Mouse (Mus musculus) intestine, embryonic 16.5 days (tissue): ENCODE measurements at regions not wholly inside any gene's neighbourhood (a gene's known extent, or its start where the extent isn't known, plus 50 kb on each side); places are given as distances from the start of the nearest gene placed in this dataset.
A peak's percentile ranks its signal among the peaks of the same experiment; 100 is the strongest.

Experiments
- ATAC-seq: fragments of 200-750 bp; cut with Nextera tagmentation; 2 replicates; pipeline ENCODE4 v1.8.0; 2017; ENCODE audit warnings: moderate TSS enrichment, moderate library complexity
- H3K27ac ChIP-seq: fragments of 300-500 bp; sonication (generic); 2 replicates; pipeline ENCODE4 v1.5.1; 2014; ENCODE audit warnings: mild to moderate bottlenecking, low read length
- H3K27me3 ChIP-seq: fragments of 300-500 bp; sonication (generic); replicated peaks from 2 replicates; pipeline ENCODE4 v1.6.1; 2014; ENCODE audit warnings: low read length, control low read depth, mixed read lengths; ENCODE audit not compliant: control insufficient read depth, insufficient read depth
- H3K36me3 ChIP-seq: fragments of 300-500 bp; sonication (generic); 2 replicates; pipeline ENCODE4 v1.6.1; 2014; ENCODE audit warnings: low read length, control low read depth; ENCODE audit not compliant: control insufficient read depth, insufficient read depth
- H3K4me1 ChIP-seq: fragments of 300-500 bp; sonication (generic); 2 replicates; pipeline ENCODE4 v1.6.1; 2014; ENCODE audit warnings: low read length, control low read depth, mixed read lengths; ENCODE audit not compliant: control insufficient read depth, insufficient read depth
- H3K4me2 ChIP-seq: fragments of 300-500 bp; sonication (generic); 2 replicates; pipeline ENCODE4 v1.6.1; 2014; ENCODE audit warnings: low read depth, low read length, control low read depth
- H3K4me3 ChIP-seq: fragments of 300-500 bp; sonication (generic); 2 replicates; pipeline ENCODE4 v1.5.1; 2014; ENCODE audit warnings: mild to moderate bottlenecking, low read length
- H3K9ac ChIP-seq: fragments of 300-500 bp; sonication (generic); 2 replicates; pipeline ENCODE4 v1.6.1; 2014; ENCODE audit warnings: low read depth, low read length
- H3K9me3 ChIP-seq: fragments of 300-500 bp; sonication (generic); 2 replicates; pipeline ENCODE4 v1.6.1; 2016; ENCODE audit warnings: low read length, control low read depth; ENCODE audit not compliant: control insufficient read depth
- WGBS: fragments of 180-500 bp; shearing (Covaris S2); extraction: QIAGEN DNeasy Blood & Tissue Kit; methylation state at CpG from one replicate; pipeline ENCODE4 v1.1.7; 2014; 5-methylcytosine and 5-hydroxymethylcytosine counted together

- Histone ChIP-seq H3K4me2 (no peak overlapping the region), H3K27me3 (no peaks in the 10 kb centered on the region), H3K4me3 (no peak overlapping the region), H3K9ac (no peak overlapping the region), H3K36me3 (no peaks in the 10 kb centered on the region), H3K27ac (no peak overlapping the region), H3K9me3 (no peaks in the 10 kb centered on the region), H3K4me1 (no peaks in the 10 kb centered on the region)
- 92% methylated on average over 6 of the region's 6 CpGs for WGBS
- no peak for ATAC-seq
Measured at GRCm38 (mm10) chr16:24262701-24263100, 130.6 kb upstream of the Lpp start.

- no peak overlapping the region for H3K4me2 ChIP-seq
- no peak for ATAC-seq
- H3K9ac ChIP-seq, result no peak overlapping the region
- no peaks in the 10 kb centered on the region for H3K4me1 ChIP-seq
- no peaks in the 10 kb centered on the region for H3K36me3 ChIP-seq
- H3K4me3 ChIP-seq, result no peak overlapping the region
- H3K9me3 ChIP-seq, result no peaks in the 10 kb centered on the region
- no peak overlapping the region for H3K27ac ChIP-seq
- H3K27me3 ChIP-seq, result no peaks in the 10 kb centered on the region
- 76% methylated on average over 3 of the region's 3 CpGs for WGBS
Measured at GRCm38 (mm10) chr16:24259711-24260230, 133.5 kb upstream of the Lpp start.

GRCm38 (mm10) chr16:24258991-24259390, 134.3 kb upstream of the Lpp start:
- H3K27me3 ChIP-seq, result no peaks in the 10 kb centered on the region
- H3K9ac ChIP-seq, result no peak overlapping the region
- H3K4me1 ChIP-seq, result no peaks in the 10 kb centered on the region
- no peaks in the 10 kb centered on the region for H3K9me3 ChIP-seq
- no peak overlapping the region for H3K27ac ChIP-seq
- 27% methylated on average over 1 of the region's 1 CpGs for WGBS
- H3K4me3 ChIP-seq, result no peak overlapping the region
- no peak for ATAC-seq
- no peak overlapping the region for H3K4me2 ChIP-seq
- no peaks in the 10 kb centered on the region for H3K36me3 ChIP-seq

- peak overlapping the region; percentile 39; the same call in 1 of the 2 replicates for H3K27ac ChIP-seq
Measured at GRCm38 (mm10) chr16:24255037-24255436, 138.3 kb upstream of the Lpp start.

GRCm38 (mm10) chr16:24254590-24254989, 138.7 kb upstream of the Lpp start:
- Histone ChIP-seq H3K9me3 (no peaks in the 10 kb centered on the region), H3K4me2 (peak overlapping the region; percentile 5), H3K4me1 (no peaks in the 10 kb centered on the region), H3K36me3 (no peaks in the 10 kb centered on the region), H3K4me3 (no peak overlapping the region), H3K27me3 (no peaks in the 10 kb centered on the region), H3K9ac (no peak overlapping the region), H3K27ac (peak overlapping the region; percentile 39; the same call in 1 of the 2 replicates)
- peak; percentile 76 for ATAC-seq

More at GRCm38 (mm10) chr16:24255037-24255436, 138.3 kb upstream of the Lpp start:
- Histone ChIP-seq H3K9ac (no peak overlapping the region), H3K4me1 (no peaks in the 10 kb centered on the region), H3K36me3 (no peaks in the 10 kb centered on the region), H3K27me3 (no peaks in the 10 kb centered on the region), H3K9me3 (no peaks in the 10 kb centered on the region), H3K4me3 (no peak overlapping the region), H3K4me2 (peak overlapping the region; percentile 5)
- 64% methylated on average over 10 of the region's 10 CpGs for WGBS
- ATAC-seq, result peak; percentile 89

GRCm38 (mm10) chr16:24254143-24254542, 139.2 kb upstream of the Lpp start:
- Histone ChIP-seq H3K9me3 (no peaks in the 10 kb centered on the region), H3K4me2 (no peak overlapping the region), H3K9ac (no peak overlapping the region), H3K4me1 (no peaks in the 10 kb centered on the region), H3K27me3 (no peaks in the 10 kb centered on the region), H3K4me3 (no peak overlapping the region), H3K27ac (no peak overlapping the region), H3K36me3 (no peaks in the 10 kb centered on the region)
- ATAC-seq, result no peak
- 72% methylated on average over 4 of the region's 4 CpGs for WGBS

GRCm38 (mm10) chr16:24247291-24247690, 146.0 kb upstream of the Lpp start:
- ATAC-seq, result no peak
- H3K9me3 ChIP-seq, result no peaks in the 10 kb centered on the region
- H3K27ac ChIP-seq, result no peak overlapping the region
- H3K36me3 ChIP-seq, result no peaks in the 10 kb centered on the region
- no peaks in the 10 kb centered on the region for H3K27me3 ChIP-seq
- no peak overlapping the region for H3K4me3 ChIP-seq
- H3K4me2 ChIP-seq, result no peak overlapping the region
- no peak overlapping the region for H3K9ac ChIP-seq
- no peaks in the 10 kb centered on the region for H3K4me1 ChIP-seq
- 54% methylated on average over 5 of the region's 5 CpGs for WGBS

GRCm38 (mm10) chr16:24238075-24238555, 155.2 kb upstream of the Lpp start:
- no peak overlapping the region for H3K4me2 ChIP-seq
- ATAC-seq, result peak; percentile 36; the same call in 1 of the 2 replicates
- H3K4me3 ChIP-seq, result no peak overlapping the region
- H3K4me1 ChIP-seq, result no peaks in the 10 kb centered on the region
- H3K27ac ChIP-seq, result no peak overlapping the region
- H3K27me3 ChIP-seq, result no peaks in the 10 kb centered on the region
- no peaks in the 10 kb centered on the region for H3K9me3 ChIP-seq
- no peak overlapping the region for H3K9ac ChIP-seq
- WGBS, result 55% methylated on average over 3 of the region's 3 CpGs
- no peaks in the 10 kb centered on the region for H3K36me3 ChIP-seq

GRCm38 (mm10) chr16:24237425-24237824, 155.9 kb upstream of the Lpp start:
- ATAC-seq, result no peak
- Histone ChIP-seq H3K36me3 (no peaks in the 10 kb centered on the region), H3K4me3 (no peak overlapping the region), H3K4me1 (no peaks in the 10 kb centered on the region), H3K27ac (no peak overlapping the region), H3K27me3 (no peaks in the 10 kb centered on the region), H3K9ac (no peak overlapping the region), H3K9me3 (no peaks in the 10 kb centered on the region), H3K4me2 (no peak overlapping the region)
- WGBS, result 82% methylated on average over 3 of the region's 3 CpGs

- Histone ChIP-seq H3K36me3 (no peaks in the 10 kb centered on the region), H3K4me2 (no peak overlapping the region), H3K9ac (no peak overlapping the region), H3K27ac (no peak overlapping the region), H3K9me3 (no peaks in the 10 kb centered on the region), H3K4me1 (no peaks in the 10 kb centered on the region), H3K27me3 (no peaks in the 10 kb centered on the region), H3K4me3 (no peak overlapping the region)
- 92% methylated on average over 3 of the region's 3 CpGs for WGBS
- 0 out of 2 replicates have a peak, but pooled peaks have one; percentile 36 for ATAC-seq
Measured at GRCm38 (mm10) chr16:24237013-24237412, 156.3 kb upstream of the Lpp start.
